Comparison of ENCODE assay signal across 7 mouse cellular contexts in the genomic region with DNA sequence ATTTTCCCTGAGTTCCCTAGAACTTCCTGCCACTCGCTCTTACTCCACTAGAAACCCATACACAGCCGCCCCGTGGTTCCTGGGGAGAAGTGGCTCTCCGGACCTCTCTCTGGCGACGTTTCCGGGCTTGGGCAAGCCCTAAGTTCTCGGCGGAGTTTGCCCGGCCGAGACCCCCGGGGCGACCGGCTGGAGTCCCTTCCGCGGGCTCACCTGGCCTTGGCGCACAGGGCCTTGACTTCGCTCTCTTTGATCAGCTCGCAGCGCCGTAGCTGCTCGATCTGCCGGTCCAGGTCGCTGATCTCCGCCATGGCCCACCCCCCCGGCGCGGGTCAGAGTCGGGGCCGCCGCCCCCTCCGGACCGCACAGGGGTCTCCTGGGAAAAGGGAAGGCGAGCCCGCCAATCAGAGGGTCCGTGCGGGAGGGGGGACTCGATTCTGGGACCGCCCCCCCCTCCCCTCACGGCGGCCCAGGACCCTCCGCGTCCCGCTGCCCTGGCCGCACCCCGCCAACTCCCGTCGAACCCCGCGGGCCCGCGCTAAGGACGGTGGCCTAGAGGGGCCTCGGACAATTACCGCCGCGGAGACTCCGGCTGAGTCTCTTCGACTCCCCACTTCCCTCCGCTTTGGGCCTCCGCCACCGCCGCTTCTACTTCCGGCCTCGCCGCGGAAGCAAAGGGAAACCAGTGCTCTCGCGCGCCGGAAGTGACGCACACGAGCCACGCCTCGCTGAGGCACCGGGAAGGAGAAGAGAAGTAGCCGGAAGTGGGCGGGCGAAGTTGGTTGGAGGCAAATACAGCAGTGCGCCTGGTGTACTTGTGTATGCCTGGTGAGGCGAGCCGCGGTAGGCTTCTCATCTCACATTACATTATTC. TPM values are rescaled to one million over a fixed set of nuclear protein-coding genes. Genes with fewer than 3 reads are reported as not detected.
DNase-seq lines count a peak whose midpoint lies in the region; ATAC-seq lines count a peak whose summit lies in the region.

A gene (minus strand): TSS at position 646 of the 870 bp plus-strand sequence.

- H3K9me3 ChIP-seq in intestine, embryonic 16.5 days (ENCODE audit: control insufficient read depth, low read length) = no peaks in the 10 kb centered on the region
- no peaks in the 10 kb centered on the region for H3K9me3 ChIP-seq in midbrain, embryonic 11.5 days (ENCODE audit: control insufficient read depth, low read length)

- H3K4me3 ChIP-seq in intestine, embryonic 16.5 days (ENCODE audit: low read length) = peak within 1 kb of the TSS; percentile 77
- peak within 1 kb of the TSS; percentile 96 for H3K4me3 ChIP-seq in midbrain, embryonic 11.5 days (ENCODE audit: low read depth, low read length)

- peak within 1 kb of the TSS; percentile 95 for H3K27ac ChIP-seq in intestine, embryonic 16.5 days (ENCODE audit: low read length)
- peak within 1 kb of the TSS; percentile 93 for H3K27ac ChIP-seq in midbrain, embryonic 11.5 days (ENCODE audit: low read depth, low read length)

- peak within 1 kb of the TSS; percentile 86 for H3K9ac ChIP-seq in intestine, embryonic 16.5 days (ENCODE audit: low read depth, low read length)
- H3K9ac ChIP-seq in midbrain, embryonic 11.5 days (ENCODE audit: low read length) = peak within 1 kb of the TSS; percentile 91

- intact Hi-C loops in left cerebral cortex, postnatal 36 days (cut with DNase I) = loop anchor here (1.0 kb wide), 1 partner anchor 12 kb away; no protein-coding TSS in a partner anchor

- no peaks in the 10 kb centered on the region for H3K27me3 ChIP-seq in intestine, embryonic 16.5 days (replicated peaks; ENCODE audit: control insufficient read depth, insufficient read depth, low read length)
- no peaks in the 10 kb centered on the region for H3K27me3 ChIP-seq in midbrain, embryonic 11.5 days (ENCODE audit: control insufficient read depth, insufficient read depth, low read length)

- WGBS in intestine, embryonic 16.5 days = under 1% methylated on average over 79 of the region's 83 CpGs
- under 1% methylated on average over 83 of the region's 83 CpGs for WGBS in midbrain, embryonic 11.5 days

- peak; percentile 97 for DNase-seq in adrenal gland, adult 2 months
- peak; percentile 96 for DNase-seq in embryo, embryonic 11.5 days (ENCODE audit: low read depth, low spot score)
- DNase-seq in gastrocnemius, postnatal 4 days (ENCODE audit: low spot score in 2 of 2) = peak; percentile 94 to 99
- DNase-seq in left cerebral cortex, postnatal 36 days (ENCODE audit: low spot score in 2 of 2) = peak; percentile 95
- peak; percentile 100 for DNase-seq in midbrain, embryonic 11.5 days (ENCODE audit: low spot score, missing footprints)
- DNase-seq in skeletal muscle tissue, adult 2 months (ENCODE audit: low read depth, low spot score) = peak; percentile 97

- peak; percentile 93 for ATAC-seq in intestine, embryonic 16.5 days
- peak; percentile 96 for ATAC-seq in midbrain, embryonic 11.5 days (ENCODE audit: low FRiP score)

- peaks cover 26% of the 10 kb centered on the region for H3K36me3 ChIP-seq in intestine, embryonic 16.5 days (ENCODE audit: control insufficient read depth, insufficient read depth, low read length)
- H3K36me3 ChIP-seq in midbrain, embryonic 11.5 days (ENCODE audit: control insufficient read depth, insufficient read depth, low read length) = peaks cover 25% of the 10 kb centered on the region

- H3K4me2 ChIP-seq in intestine, embryonic 16.5 days (ENCODE audit: low read depth, low read length) = peak within 1 kb of the TSS; percentile 53
- peak within 1 kb of the TSS; percentile 61 for H3K4me2 ChIP-seq in midbrain, embryonic 11.5 days

- peaks cover 26% of the 10 kb centered on the region for H3K4me1 ChIP-seq in intestine, embryonic 16.5 days (ENCODE audit: control insufficient read depth, insufficient read depth, low read length)
- peaks cover 13% of the 10 kb centered on the region for H3K4me1 ChIP-seq in midbrain, embryonic 11.5 days (ENCODE audit: control insufficient read depth, insufficient read depth, low read length)

RNA-seq across cellular contexts. Expression of the gene that starts here (rescaled TPM):
- total RNA-seq in adrenal gland, adult 2 months (2021) = 10 to 100 TPM; 77.4 to 86.0 TPM
- 89.8 and 92.4 TPM in 2 replicates for polyA plus RNA-seq in adrenal gland, adult 2 months (2012; rRNA removed)
- total RNA-seq in gastrocnemius, postnatal 4 days (2021) = 10 to 100 TPM; 74.6 to 74.7 TPM
- polyA plus RNA-seq in intestine, embryonic 16.5 days (2015; fragmentation: Nextera tagmentation; extraction: Ambion mirVana) = 213 and 215 TPM in 2 replicates
- 10 to 100 TPM; 47.5 to 49.9 TPM for total RNA-seq in left cerebral cortex, postnatal 36 days (2021)
- polyA plus RNA-seq in midbrain, embryonic 11.5 days (2014; fragmentation: Nextera tagmentation; extraction: Ambion mirVana) = 335 and 336 TPM in 2 replicates

Comparison
In these comparisons a context has a peak if more than half of its experiments do, and no peak if none do; other contexts are left out.
1. Peak in every context shown above with its lines: DNase-seq, ATAC-seq, H3K4me3 ChIP-seq and H3K27ac ChIP-seq.